24 mouse cellular contexts compared by ENCODE assay signal in the genomic region with DNA sequence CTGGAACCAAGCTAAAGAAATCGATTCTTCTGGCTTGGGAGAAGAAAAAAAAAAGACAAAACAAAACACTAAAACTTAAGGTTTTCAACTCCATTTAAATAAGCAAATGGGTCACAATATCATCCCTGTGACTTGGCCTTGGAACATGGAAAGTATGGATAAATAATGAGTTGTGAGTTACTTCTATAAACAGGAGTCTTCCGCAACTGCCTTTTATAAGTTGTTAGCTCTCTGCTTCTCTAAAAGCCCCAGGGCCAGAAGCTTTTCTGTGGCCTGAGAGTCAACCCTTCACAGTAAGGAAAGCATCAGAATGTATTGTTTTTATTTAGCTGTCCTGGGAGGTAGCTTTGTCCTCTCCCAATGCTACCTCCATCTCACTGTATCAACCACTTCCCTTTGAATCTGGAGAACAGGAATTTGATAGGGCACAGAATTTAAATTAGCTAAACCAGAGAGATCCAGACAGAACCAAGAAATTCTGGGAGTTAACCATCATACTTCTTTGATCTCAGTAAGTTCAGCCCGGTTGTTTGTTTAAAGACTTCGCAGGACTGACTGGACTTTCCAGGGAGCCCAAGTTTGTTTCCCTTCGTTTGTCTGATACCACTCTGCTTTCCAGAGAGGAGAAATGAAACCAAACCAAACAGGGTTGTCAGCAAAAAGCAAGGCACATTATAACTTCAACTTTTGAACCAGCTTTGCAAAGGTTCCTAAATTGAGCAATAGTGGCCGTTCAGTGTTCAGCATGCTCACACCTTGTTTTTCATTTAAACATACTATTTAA.
DNase-seq lines count a peak whose midpoint lies in the region; ATAC-seq and TF ChIP-seq lines count a peak whose summit lies in the region.
"Had no signal": no experiment of that assay in that cellular context is flagged by ENCODE, and none has a peak within 500 bp of the region (broad histone marks: within the 10 kb centered on the region; RNA-seq: fewer than 3 reads in every experiment).

No protein-coding gene starts in this region.

- no peaks in the 10 kb centered on the region for H3K9me3 ChIP-seq in heart, embryonic 10.5 days
- H3K9me3 ChIP-seq in lung, embryonic 15.5 days = no peaks in the 10 kb centered on the region
- H3K9me3 ChIP-seq in stomach, postnatal 0 days (ENCODE audit: control insufficient read depth, low read length) = no peaks in the 10 kb centered on the region
- H3K9me3 ChIP-seq: forebrain, embryonic 12.5 days; heart, embryonic 12.5 days; limb, embryonic 10.5 days had no signal

- no peak overlapping the region for H3K4me2 ChIP-seq in lung, embryonic 15.5 days
- H3K4me2 ChIP-seq in stomach, postnatal 0 days (replicated peaks; ENCODE audit: low read depth) = no peak overlapping the region
- H3K4me2 ChIP-seq: forebrain, embryonic 12.5 days; heart, embryonic 12.5 days; midbrain, embryonic 11.5 days had no signal

- H3K9ac ChIP-seq in lung, embryonic 15.5 days = no peak overlapping the region
- no peak overlapping the region for H3K9ac ChIP-seq in stomach, postnatal 0 days (ENCODE audit: low read length)
- H3K9ac ChIP-seq: forebrain, embryonic 12.5 days; heart, embryonic 12.5 days; liver, postnatal 0 days had no signal

- ATAC-seq in lung, embryonic 15.5 days (ENCODE audit: borderline replicate concordance, extremely low read depth, low FRiP score, low TSS enrichment) = peak; percentile 40; the same call in 1 of the 2 replicates
- no peak for ATAC-seq in stomach, postnatal 0 days (ENCODE audit: low FRiP score, low TSS enrichment)
- ATAC-seq: activated CD4-positive, CD25-positive, alpha-beta regulatory T cell, adult 4 months; CD4-positive, CD25-positive, alpha-beta regulatory T cell, adult 4 months; hindbrain, postnatal 0 days; liver, postnatal 0 days had no signal

- no peak for TF ChIP-seq CTCF in stomach, postnatal 0 days (IDR thresholded peaks at IDR 0.05; ENCODE audit: low read depth)

- 74% methylated on average over 6 of the region's 6 CpGs for WGBS in heart, embryonic 10.5 days
- WGBS in lung, embryonic 15.5 days = 24% methylated on average over 6 of the region's 6 CpGs
- WGBS in stomach, postnatal 0 days = 32% methylated on average over 6 of the region's 6 CpGs

- H3K4me1 ChIP-seq in heart, embryonic 10.5 days = peaks cover 7% of the 10 kb centered on the region
- peaks cover 19% of the 10 kb centered on the region for H3K4me1 ChIP-seq in lung, embryonic 15.5 days
- H3K4me1 ChIP-seq in brown adipose tissue, adult 24 weeks (ENCODE audit: control insufficient read depth, insufficient read depth, insufficient read length, low read length) = no peaks in the 10 kb centered on the region
- H3K4me1 ChIP-seq in stomach, postnatal 0 days (replicated peaks; ENCODE audit: control insufficient read depth, insufficient read depth) = no peaks in the 10 kb centered on the region
- H3K4me1 ChIP-seq: forebrain, embryonic 12.5 days; limb, embryonic 10.5 days had no signal

- H3K27ac ChIP-seq in heart, embryonic 10.5 days = no peak overlapping the region
- H3K27ac ChIP-seq in lung, embryonic 15.5 days = peak overlapping the region; percentile 54
- peak overlapping the region; percentile 24; the same call in 1 of the 2 replicates for H3K27ac ChIP-seq in brown adipose tissue, adult 24 weeks (replicated peaks; ENCODE audit: low read depth, low read length)
- 0 out of 2 replicates have a peak overlapping the region, but pooled peaks have one; percentile 31 for H3K27ac ChIP-seq in stomach, postnatal 0 days (replicated peaks)
- H3K27ac ChIP-seq: forebrain, embryonic 12.5 days; hindbrain, postnatal 0 days; kidney, postnatal 0 days; limb, embryonic 10.5 days had no signal

- H3K4me3 ChIP-seq in heart, embryonic 10.5 days = no peak overlapping the region
- H3K4me3 ChIP-seq in lung, embryonic 15.5 days = no peak overlapping the region
- no peak overlapping the region for H3K4me3 ChIP-seq in brown adipose tissue, adult 24 weeks (ENCODE audit: insufficient read depth, low read depth, low read length)
- no peak overlapping the region for H3K4me3 ChIP-seq in stomach, postnatal 0 days (ENCODE audit: low read depth, low read length)
- H3K4me3 ChIP-seq: erythroblast, embryonic 14.5 days; forebrain, embryonic 12.5 days; heart, embryonic 12.5 days; limb, embryonic 10.5 days had no signal

- H3K36me3 ChIP-seq in heart, embryonic 10.5 days = no peaks in the 10 kb centered on the region
- no peaks in the 10 kb centered on the region for H3K36me3 ChIP-seq in lung, embryonic 15.5 days
- no peaks in the 10 kb centered on the region for H3K36me3 ChIP-seq in stomach, postnatal 0 days (ENCODE audit: control insufficient read depth, insufficient read depth, low read length)
- H3K36me3 ChIP-seq: forebrain, embryonic 12.5 days; G1E; heart, embryonic 12.5 days; limb, embryonic 10.5 days had no signal

- TF ChIP-seq EP300 in stomach, postnatal 0 days (optimal IDR thresholded peaks at IDR 0.05) = no peak

- DNase-seq in heart, adult 11 months = peak; percentile 66
- DNase-seq in heart, embryonic 10.5 days (ENCODE audit: low spot score) = no peak
- DNase-seq in lung, postnatal 14 days = no peak
- no peak for DNase-seq in stomach, postnatal 0 days (ENCODE audit: low spot score)
- DNase-seq in retina, embryonic 14.5 days (ENCODE audit: low spot score) = no peak
- DNase-seq: adrenal gland, adult 8-10 months; cerebellum, adult 8-10 months; heart, postnatal 10 days; kidney, adult 11 months; liver; liver, postnatal 0 days; right cerebral cortex, adult 18-20 months had no signal

- H3K27me3 ChIP-seq in heart, embryonic 10.5 days (ENCODE audit: insufficient read depth, poor library complexity, severe bottlenecking) = no peaks in the 10 kb centered on the region
- H3K27me3 ChIP-seq in lung, embryonic 15.5 days = no peaks in the 10 kb centered on the region
- H3K27me3 ChIP-seq in stomach, postnatal 0 days (ENCODE audit: control insufficient read depth, insufficient read depth, low read length) = no peaks in the 10 kb centered on the region
- H3K27me3 ChIP-seq: forebrain, embryonic 12.5 days; heart, embryonic 12.5 days had no signal
